7 mouse cellular contexts compared by ENCODE assay signal in genomic region chr2:11706030-11706745, GRCm38 (mm10). TPM values are rescaled to one million over a fixed set of nuclear protein-coding genes. Genes with fewer than 3 reads are reported as not detected.
DNase-seq lines count a peak whose midpoint lies in the region; ATAC-seq lines count a peak whose summit lies in the region.

No protein-coding gene starts in this region.

- WGBS in forebrain, embryonic 10.5 days: 3% methylated on average over 28 of the region's 28 CpGs
- 3% methylated on average over 28 of the region's 28 CpGs for WGBS in intestine, embryonic 15.5 days
- WGBS in midbrain, embryonic 13.5 days: 3% methylated on average over 28 of the region's 28 CpGs

- H3K4me2 ChIP-seq in intestine, embryonic 15.5 days (replicated peaks): peak overlapping the region; percentile 98
- H3K4me2 ChIP-seq in midbrain, embryonic 13.5 days (replicated peaks): peak overlapping the region; percentile 91

- peaks cover 19% of the 10 kb centered on the region for H3K4me1 ChIP-seq in forebrain, embryonic 10.5 days
- H3K4me1 ChIP-seq in intestine, embryonic 15.5 days (replicated peaks): peaks cover 8% of the 10 kb centered on the region
- peaks cover 18% of the 10 kb centered on the region for H3K4me1 ChIP-seq in midbrain, embryonic 13.5 days (replicated peaks)

- H3K9ac ChIP-seq in intestine, embryonic 15.5 days: peak overlapping the region; percentile 61
- H3K9ac ChIP-seq in midbrain, embryonic 13.5 days (replicated peaks): peak overlapping the region; percentile 62

- H3K27me3 ChIP-seq in forebrain, embryonic 10.5 days (ENCODE audit: poor library complexity, severe bottlenecking): peaks cover 59% of the 10 kb centered on the region
- H3K27me3 ChIP-seq in intestine, embryonic 15.5 days (replicated peaks): 0 out of 2 replicates have a peak, but pooled peaks cover 2% of the 10 kb centered on the region
- peaks cover 40% of the 10 kb centered on the region for H3K27me3 ChIP-seq in midbrain, embryonic 13.5 days

- H3K9me3 ChIP-seq in forebrain, embryonic 10.5 days: no peaks in the 10 kb centered on the region
- H3K9me3 ChIP-seq in intestine, embryonic 15.5 days: no peaks in the 10 kb centered on the region
- no peaks in the 10 kb centered on the region for H3K9me3 ChIP-seq in midbrain, embryonic 13.5 days

- peak; percentile 66 for ATAC-seq in intestine, embryonic 15.5 days
- peak; percentile 71; the same call in 1 of the 2 replicates for ATAC-seq in midbrain, embryonic 13.5 days

- H3K27ac ChIP-seq in forebrain, embryonic 10.5 days: peak overlapping the region; percentile 67; the same call in 1 of the 2 replicates
- no peak overlapping the region for H3K27ac ChIP-seq in intestine, embryonic 15.5 days
- H3K27ac ChIP-seq in midbrain, embryonic 13.5 days: no peak overlapping the region

- H3K4me3 ChIP-seq in forebrain, embryonic 10.5 days: peak overlapping the region; percentile 67
- H3K4me3 ChIP-seq in intestine, embryonic 15.5 days (replicated peaks): peak overlapping the region; percentile 67
- peak overlapping the region; percentile 50 for H3K4me3 ChIP-seq in midbrain, embryonic 13.5 days (replicated peaks)

- H3K36me3 ChIP-seq in forebrain, embryonic 10.5 days (replicated peaks): no peaks in the 10 kb centered on the region
- H3K36me3 ChIP-seq in intestine, embryonic 15.5 days: no peaks in the 10 kb centered on the region
- no peaks in the 10 kb centered on the region for H3K36me3 ChIP-seq in midbrain, embryonic 13.5 days

- DNase-seq in urinary bladder, postnatal 25 days (ENCODE audit: low spot score): peak; percentile 4
- DNase-seq in urinary bladder, postnatal 36 days (ENCODE audit: low spot score in 2 of 2): no peak
- DNase-seq in forebrain, embryonic 10.5 days (ENCODE audit: extremely low spot score, low spot score): peak; percentile 29
- DNase-seq in layer of hippocampus, adult 8-10 months (ENCODE audit: low spot score in 2 of 2): no peak
- no peak for DNase-seq in layer of hippocampus, adult 9-10 months (ENCODE audit: low spot score)

RNA-seq across cellular contexts. Expression of gene Il15ra, which starts 1.1 kb away (rescaled TPM):
- 0.31 and 0.55 TPM in 2 replicates for polyA plus RNA-seq in forebrain, embryonic 10.5 days (2016; fragmentation: Nextera tagmentation; extraction: Ambion mirVana)
- 2.1 and 2.6 TPM in 2 replicates for polyA plus RNA-seq in intestine, embryonic 15.5 days (2015; fragmentation: Nextera tagmentation; extraction: Ambion mirVana)
- polyA plus RNA-seq in midbrain, embryonic 13.5 days (2015; fragmentation: Nextera tagmentation; extraction: Ambion mirVana): 1.1 and 1.3 TPM in 2 replicates
- 10 to 100 TPM in 2 of 4 experiments, 1 to 10 TPM in 2; 7.1 to 14.0 (median 10.0) TPM for total RNA-seq in layer of hippocampus, adult 8-10 months (2022)

Comparison
In these comparisons a context has a peak if more than half of its experiments do, and no peak if none do; other contexts are left out.
1. DNase-seq: peak in urinary bladder, postnatal 25 days (single experiment) and forebrain, embryonic 10.5 days (single experiment); none in urinary bladder, postnatal 36 days (0 of 2), layer of hippocampus, adult 8-10 months (0 of 2) and layer of hippocampus, adult 9-10 months (single experiment).
2. Peak in every context shown above with its lines, with median percentiles within 50 percentile points of each other: H3K4me3 ChIP-seq.